12 mouse cellular contexts compared by ENCODE assay signal in the genomic region with DNA sequence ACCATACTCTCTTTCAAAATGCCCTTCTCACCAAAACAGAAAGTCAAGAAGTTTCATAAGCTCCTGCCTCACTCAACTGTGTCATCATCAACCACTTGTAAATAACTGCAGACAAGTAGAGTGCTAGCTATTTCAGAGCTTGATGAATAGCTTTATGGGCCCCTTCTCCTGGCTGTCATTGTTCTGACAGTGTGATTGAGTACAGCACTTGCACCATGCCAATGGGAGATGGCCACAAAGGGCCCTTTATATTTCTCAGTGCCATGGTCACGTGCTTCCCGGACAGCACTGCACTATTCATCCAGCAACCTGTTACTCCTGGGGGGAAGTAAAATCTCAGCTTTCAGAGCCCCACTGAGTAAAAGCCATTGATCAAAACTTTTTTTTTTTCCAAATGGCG.
DNase-seq lines count a peak whose midpoint lies in the region; ATAC-seq lines count a peak whose summit lies in the region.
"Had no signal": no experiment of that assay in that cellular context is flagged by ENCODE, and none has a peak within 500 bp of the region (broad histone marks: within the 10 kb centered on the region; RNA-seq: fewer than 3 reads in every experiment).

No protein-coding gene starts in this region.

- H3K27ac ChIP-seq in forebrain, embryonic 11.5 days (ENCODE audit: low read depth, low read length), result no peak overlapping the region
- no peak overlapping the region for H3K27ac ChIP-seq in forebrain, embryonic 10.5 days
- no peak overlapping the region for H3K27ac ChIP-seq in forebrain, embryonic 13.5 days
- H3K27ac ChIP-seq in hindbrain, embryonic 15.5 days (replicated peaks), result no peak overlapping the region
- H3K27ac ChIP-seq: liver, embryonic 15.5 days; macrophage had no signal

- ATAC-seq in forebrain, embryonic 11.5 days (replicated peaks; ENCODE audit: low FRiP score), result peak; percentile 91
- ATAC-seq in forebrain, embryonic 13.5 days, result peak; percentile 76; the same call in 1 of the 2 replicates
- ATAC-seq in hindbrain, embryonic 15.5 days (ENCODE audit: low FRiP score, low read depth), result peak; percentile 76

- H3K9ac ChIP-seq in forebrain, embryonic 11.5 days (ENCODE audit: low read length), result no peak overlapping the region
- H3K9ac ChIP-seq in forebrain, embryonic 13.5 days, result no peak overlapping the region
- H3K9ac ChIP-seq in hindbrain, embryonic 15.5 days, result no peak overlapping the region
- H3K9ac ChIP-seq: liver, embryonic 15.5 days had no signal

- no peak overlapping the region for H3K4me2 ChIP-seq in forebrain, embryonic 11.5 days (ENCODE audit: low read depth, low read length, severe bottlenecking)
- H3K4me2 ChIP-seq in forebrain, embryonic 13.5 days, result no peak overlapping the region
- no peak overlapping the region for H3K4me2 ChIP-seq in hindbrain, embryonic 15.5 days
- H3K4me2 ChIP-seq: liver, embryonic 15.5 days had no signal

- H3K36me3 ChIP-seq in forebrain, embryonic 11.5 days (ENCODE audit: control insufficient read depth, insufficient read depth, low read length), result no peaks in the 10 kb centered on the region
- H3K36me3 ChIP-seq in forebrain, embryonic 10.5 days (replicated peaks), result no peaks in the 10 kb centered on the region
- H3K36me3 ChIP-seq in forebrain, embryonic 13.5 days (ENCODE audit: poor library complexity, severe bottlenecking), result no peaks in the 10 kb centered on the region
- no peaks in the 10 kb centered on the region for H3K36me3 ChIP-seq in hindbrain, embryonic 15.5 days
- H3K36me3 ChIP-seq: liver, embryonic 15.5 days had no signal

- no peaks in the 10 kb centered on the region for H3K9me3 ChIP-seq in forebrain, embryonic 11.5 days (ENCODE audit: control insufficient read depth, low read length)
- no peaks in the 10 kb centered on the region for H3K9me3 ChIP-seq in forebrain, embryonic 10.5 days
- H3K9me3 ChIP-seq in forebrain, embryonic 13.5 days (replicated peaks), result no peaks in the 10 kb centered on the region
- no peaks in the 10 kb centered on the region for H3K9me3 ChIP-seq in hindbrain, embryonic 15.5 days
- H3K9me3 ChIP-seq: liver, embryonic 15.5 days had no signal

- no peak for DNase-seq in forebrain, embryonic 11.5 days (ENCODE audit: low spot score)
- DNase-seq in forebrain, embryonic 10.5 days (ENCODE audit: extremely low spot score, low spot score), result no peak
- peak; percentile 6 for DNase-seq in Muller cell, postnatal 12 days (ENCODE audit: inconsistent ontology term)
- no peak for DNase-seq in c-Kit-positive CD71-positive TER-119-positive erythroid progenitor cells, embryonic 14.5 days (ENCODE audit: low spot score)
- no peak for DNase-seq in gastrocnemius, postnatal 14 days
- no peak for DNase-seq in cerebellum, postnatal 36 days
- DNase-seq: adrenal gland, adult 8-10 months; gastrocnemius, postnatal 36 days had no signal

- no peak overlapping the region for H3K4me3 ChIP-seq in forebrain, embryonic 11.5 days (ENCODE audit: low read depth, low read length)
- no peak overlapping the region for H3K4me3 ChIP-seq in forebrain, embryonic 10.5 days
- no peak overlapping the region for H3K4me3 ChIP-seq in forebrain, embryonic 13.5 days
- no peak overlapping the region for H3K4me3 ChIP-seq in hindbrain, embryonic 15.5 days
- H3K4me3 ChIP-seq: liver, embryonic 15.5 days had no signal

- H3K27me3 ChIP-seq in forebrain, embryonic 11.5 days (ENCODE audit: control insufficient read depth, insufficient read depth, low read length), result no peaks in the 10 kb centered on the region
- H3K27me3 ChIP-seq in forebrain, embryonic 10.5 days (ENCODE audit: poor library complexity, severe bottlenecking), result no peaks in the 10 kb centered on the region
- H3K27me3 ChIP-seq in forebrain, embryonic 13.5 days, result no peaks in the 10 kb centered on the region
- H3K27me3 ChIP-seq in hindbrain, embryonic 15.5 days, result no peaks in the 10 kb centered on the region
- H3K27me3 ChIP-seq: liver, embryonic 15.5 days had no signal

- intact Hi-C loops in gastrocnemius, postnatal 14 days (cut with DNase I; ENCODE audit: low total_unique reads), result no loop called here

- H3K4me1 ChIP-seq in forebrain, embryonic 11.5 days (replicated peaks; ENCODE audit: control insufficient read depth, insufficient read depth, low read length), result no peaks in the 10 kb centered on the region
- peaks cover 8% of the 10 kb centered on the region for H3K4me1 ChIP-seq in forebrain, embryonic 10.5 days
- H3K4me1 ChIP-seq in forebrain, embryonic 13.5 days, result peaks cover 12% of the 10 kb centered on the region
- peaks cover 7% of the 10 kb centered on the region for H3K4me1 ChIP-seq in hindbrain, embryonic 15.5 days (replicated peaks)
- H3K4me1 ChIP-seq: liver, embryonic 15.5 days had no signal

- 47% methylated on average over 3 of the region's 3 CpGs for WGBS in forebrain, embryonic 11.5 days
- WGBS in forebrain, embryonic 10.5 days, result 75% methylated on average over 3 of the region's 3 CpGs
- 30% methylated on average over 3 of the region's 3 CpGs for WGBS in forebrain, embryonic 13.5 days
- 38% methylated on average over 3 of the region's 3 CpGs for WGBS in hindbrain, embryonic 15.5 days
